Mouse (Mus musculus): ENCODE results near the gene Sh2d1a. TPM values are rescaled to one million over a fixed set of nuclear protein-coding genes. Genes with fewer than 3 reads are reported as not detected.

The Sh2d1a gene
- total RNA-seq (2021), result not detected

- intact Hi-C loops (cut with DNase I), result loop anchor here (10.0 kb wide), 1 partner anchor 138 kb away; no protein-coding TSS in a partner anchor
- DNase-seq, result no peak
Observed at GRCm38 (mm10) chrX:42502291-42503043, at the start of gene Sh2d1a. TSS of gene Sh2d1a (plus strand) at chrX:42502453.

- intact Hi-C loops (cut with DNase I), result no loop called here
- no peak for DNase-seq
Observed at GRCm38 (mm10) chrX:42453001-42453400, 49.3 kb upstream of the Sh2d1a start.

- intact Hi-C loops (cut with DNase I), result no loop called here
- DNase-seq, result no peak
Observed at GRCm38 (mm10) chrX:42454533-42454932, 47.7 kb upstream of the Sh2d1a start.

DNA sequence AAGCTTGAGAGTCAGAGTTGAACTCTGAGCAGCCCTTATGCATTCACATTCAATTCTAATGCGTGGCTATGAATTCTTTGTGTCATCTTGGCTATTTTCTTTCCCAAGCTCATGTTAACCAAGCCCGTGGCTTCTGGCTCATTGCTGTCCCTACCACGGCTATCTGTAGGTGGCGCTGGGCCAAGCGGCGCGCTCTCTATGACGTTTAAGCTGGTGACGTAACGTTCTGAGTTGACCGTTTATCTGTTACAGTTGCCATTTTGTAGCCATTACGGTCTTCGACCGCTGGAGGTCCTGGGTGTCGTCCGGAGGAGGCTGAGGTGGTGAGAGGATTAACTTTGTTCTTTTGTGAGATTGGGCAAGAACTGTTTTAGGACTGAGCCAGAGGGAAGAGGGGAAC is 12.8 kb upstream of the Sh2d1a start, which contains the start of gene Tex13c2:
Gene Tex13c2 (plus strand): TSS at position 246 of the 400 bp plus-strand sequence.
- intact Hi-C loops (cut with DNase I), result no loop called here
- DNase-seq, result no peak

DNA sequence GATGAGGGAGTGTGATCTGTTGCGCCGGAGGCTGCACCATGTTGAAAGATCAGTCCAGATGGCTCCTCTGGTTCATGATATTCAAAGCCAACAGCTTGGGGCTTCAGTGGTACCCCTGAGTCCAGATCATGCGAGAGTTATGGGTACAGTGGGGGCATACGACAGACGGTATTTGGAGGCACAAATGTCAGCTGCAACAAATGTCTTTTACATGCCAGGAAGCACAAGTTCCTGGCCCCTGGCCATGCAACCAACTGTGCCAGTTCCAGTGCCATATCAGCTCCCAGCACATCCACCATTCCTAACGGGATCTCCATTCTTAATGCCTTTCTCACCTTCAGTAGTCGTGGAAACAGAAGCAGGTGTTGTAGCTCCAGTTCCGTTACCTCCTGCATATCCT is 11.9 kb upstream of the Sh2d1a start:
- no peak for DNase-seq
- intact Hi-C loops (cut with DNase I), result no loop called here

GRCm38 (mm10) chrX:42500538-42500937 is 1.7 kb upstream of the Sh2d1a start:
- intact Hi-C loops (cut with DNase I), result loop anchor here (10.0 kb wide), 1 partner anchor 136 kb away; no protein-coding TSS in a partner anchor
- no peak for DNase-seq

DNA sequence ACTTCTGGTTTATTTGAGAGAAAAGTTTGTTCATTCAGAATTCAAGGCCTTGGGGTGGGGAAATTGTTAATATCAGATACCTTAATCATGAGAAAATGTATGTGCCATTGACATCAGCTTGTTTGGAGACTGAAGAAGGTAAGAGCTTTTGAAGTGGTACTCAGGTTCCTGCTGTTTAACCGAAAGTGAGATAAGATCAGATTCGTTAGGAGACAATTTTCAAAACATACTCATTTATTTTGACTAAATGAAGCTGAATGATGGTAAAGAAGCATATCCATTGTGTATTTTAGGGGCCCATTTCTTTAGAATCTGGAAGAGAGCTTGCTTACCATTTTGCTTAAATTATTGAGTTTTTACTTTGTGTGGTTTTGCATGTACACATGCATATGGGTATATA is 8.9 kb downstream of the Sh2d1a start:
- intact Hi-C loops (cut with DNase I), result loop anchor here (10.0 kb wide), 1 partner anchor 236 kb away; no protein-coding TSS in a partner anchor

GRCm38 (mm10) chrX:42512567-42512966 is 10.3 kb downstream of the Sh2d1a start:
- DNase-seq, result no peak
- intact Hi-C loops (cut with DNase I), result loop anchor here (10.0 kb wide), 1 partner anchor 238 kb away; no protein-coding TSS in a partner anchor

More for the DNA sequence above, 8.9 kb downstream of the Sh2d1a start:
- DNase-seq, result no peak

DNA sequence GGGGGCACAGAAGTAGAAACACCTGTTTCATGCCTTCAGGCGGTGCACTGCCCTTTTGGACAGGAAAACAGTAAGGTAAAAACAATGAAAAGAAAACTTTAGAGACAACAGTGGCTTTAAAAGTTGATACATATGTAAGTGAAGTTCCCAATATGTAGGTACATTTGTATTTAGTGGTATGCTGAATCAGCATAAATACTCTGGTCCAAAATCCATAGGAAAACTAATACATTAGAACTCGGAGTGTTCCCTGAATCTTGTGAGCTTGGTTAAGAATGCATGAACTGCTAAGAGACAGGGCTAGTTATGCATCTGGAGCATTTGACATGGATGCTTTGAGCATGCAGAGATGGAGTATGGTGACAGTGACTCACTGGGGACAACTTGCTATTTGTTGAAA is 20.6 kb downstream of the Sh2d1a start:
- no peak for DNase-seq
- intact Hi-C loops (cut with DNase I), result no loop called here

GRCm38 (mm10) chrX:42530703-42531102 is 28.4 kb downstream of the Sh2d1a start:
- no peak for DNase-seq
- intact Hi-C loops (cut with DNase I), result no loop called here

DNA sequence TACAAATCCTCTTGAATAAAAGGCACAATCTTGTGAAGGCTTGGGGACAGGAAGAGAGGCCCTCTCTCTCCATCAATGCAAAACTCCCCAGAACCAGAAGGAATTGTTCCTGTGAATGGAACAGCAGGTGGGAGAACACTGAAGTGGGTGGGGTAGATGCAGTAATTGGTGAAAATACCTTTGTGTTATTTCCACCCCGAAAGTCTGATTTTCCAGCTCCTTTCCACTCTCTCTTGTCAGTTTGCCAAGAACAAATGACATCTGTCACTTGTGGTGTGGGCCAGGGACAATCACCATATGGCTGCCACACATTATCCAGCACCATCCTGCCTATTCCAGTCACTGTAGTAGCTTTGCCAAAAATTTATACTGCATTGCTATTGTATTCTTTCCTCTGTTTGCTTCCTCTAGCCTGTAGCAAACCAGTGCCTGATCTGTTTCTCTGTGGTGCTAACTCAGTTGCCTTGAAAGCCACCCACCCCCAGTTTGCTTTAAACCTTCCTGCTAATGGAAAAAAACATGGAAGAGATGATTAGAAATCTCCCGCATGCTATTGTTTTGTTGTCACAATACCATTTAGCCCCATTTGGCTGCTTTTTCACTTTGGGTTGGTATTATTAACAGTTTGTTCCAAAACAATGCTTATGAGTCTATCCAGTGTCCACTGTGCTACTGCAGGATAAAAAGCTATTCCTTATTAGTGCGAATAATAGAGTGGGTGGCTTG is 37.9 kb downstream of the Sh2d1a start:
- peak; percentile 1 to 2 for DNase-seq
- intact Hi-C loops (cut with DNase I), result loop anchor here (1.0 kb wide), 1 partner anchor 106 kb away; no protein-coding TSS in a partner anchor

- intact Hi-C loops (cut with DNase I), result loop anchor here (1.0 kb wide), 1 partner anchor 106 kb away; no protein-coding TSS in a partner anchor
- DNase-seq, result peak; percentile 60 to 65
Observed at GRCm38 (mm10) chrX:42540756-42541053, 38.5 kb downstream of the Sh2d1a start.

GRCm38 (mm10) chrX:42545076-42545475 is 42.8 kb downstream of the Sh2d1a start:
- intact Hi-C loops (cut with DNase I), result no loop called here
- no peak for DNase-seq

DNA sequence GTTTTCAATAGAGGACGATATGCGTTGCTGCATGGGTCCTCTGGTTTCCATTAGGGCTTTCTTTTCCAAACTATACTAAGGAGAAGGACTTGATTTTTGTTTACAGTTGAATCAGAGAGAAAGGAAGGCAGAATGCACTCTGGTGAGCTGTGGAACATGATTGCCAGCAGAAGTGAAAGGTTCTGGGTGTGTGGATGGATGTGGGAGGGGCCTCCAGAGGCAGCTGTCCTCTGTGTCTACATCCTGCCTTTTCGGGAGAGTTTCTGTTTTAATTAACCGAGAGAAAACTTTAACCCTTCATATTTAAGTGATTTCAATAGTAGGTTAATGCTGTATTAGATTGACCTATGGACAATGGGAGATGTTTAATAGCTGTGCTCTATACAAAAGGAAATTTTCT is 46.3 kb downstream of the Sh2d1a start:
- intact Hi-C loops (cut with DNase I), result no loop called here
- no peak for DNase-seq

DNA sequence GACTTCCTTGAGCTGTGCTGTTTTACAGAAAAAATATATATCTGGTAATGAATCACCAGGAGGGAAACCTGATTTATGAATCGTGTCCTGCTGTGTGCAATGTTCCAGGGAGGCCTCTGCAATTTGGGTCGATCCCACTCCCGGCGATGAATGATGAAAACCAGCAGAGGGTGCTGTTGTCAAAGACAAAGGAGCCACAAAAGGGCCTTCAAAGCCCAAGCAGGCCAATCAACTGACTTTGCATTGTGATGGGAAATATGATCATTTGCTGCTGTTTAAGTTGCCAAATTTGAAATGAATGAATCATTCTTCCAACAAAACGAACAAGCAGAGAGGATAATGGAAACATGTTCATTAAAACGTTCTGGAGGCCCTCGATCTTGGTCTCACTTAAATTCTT is 55.0 kb downstream of the Sh2d1a start:
- intact Hi-C loops (cut with DNase I), result no loop called here
- DNase-seq, result peak; percentile 12 to 21

DNA sequence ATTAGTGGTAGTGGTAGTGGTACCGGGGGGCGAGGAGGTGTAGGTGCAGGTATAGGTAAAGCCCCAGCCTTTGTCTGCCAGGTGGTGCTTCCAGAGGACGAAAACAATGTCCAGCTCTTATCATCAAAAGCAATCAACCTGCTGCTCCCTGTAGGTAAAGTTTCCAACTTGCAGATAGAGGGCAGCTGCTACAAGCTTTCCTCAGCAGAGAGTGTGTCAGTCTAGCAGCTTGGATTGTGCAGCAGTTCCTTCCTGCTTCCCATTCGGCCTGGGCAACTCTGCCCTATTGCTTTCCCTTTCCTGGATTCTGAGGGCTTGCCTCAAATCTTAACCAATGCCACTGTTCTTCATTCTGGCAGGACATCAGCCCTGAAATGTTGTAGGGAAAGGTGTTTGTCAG is 56.4 kb downstream of the Sh2d1a start:
- intact Hi-C loops (cut with DNase I), result no loop called here
- DNase-seq, result no peak

Other genes starting within 250 kb of the Sh2d1a start
- gene Tex13c2, start 12.8 kb upstream of the Sh2d1a start, total RNA-seq (2021), result not detected

All from heart, postnatal 36 days (tissue).